Mouse (Mus musculus) thymus, adult 18-20 months (tissue): ENCODE data around the gene Mcts2.
"Not testable (repeated sequence)": the region's sequence is repeated elsewhere in the genome, so short reads cannot be mapped to it uniquely, and the experiment has no call there.

Experiments used
- DNase-seq, 2 experiments: peaks; one replicate each; pipeline ENCODE4 v3.0.0; 2022; ENCODE audit warnings: mixed read lengths in 2 of 2

The Mcts2 gene

DNA sequence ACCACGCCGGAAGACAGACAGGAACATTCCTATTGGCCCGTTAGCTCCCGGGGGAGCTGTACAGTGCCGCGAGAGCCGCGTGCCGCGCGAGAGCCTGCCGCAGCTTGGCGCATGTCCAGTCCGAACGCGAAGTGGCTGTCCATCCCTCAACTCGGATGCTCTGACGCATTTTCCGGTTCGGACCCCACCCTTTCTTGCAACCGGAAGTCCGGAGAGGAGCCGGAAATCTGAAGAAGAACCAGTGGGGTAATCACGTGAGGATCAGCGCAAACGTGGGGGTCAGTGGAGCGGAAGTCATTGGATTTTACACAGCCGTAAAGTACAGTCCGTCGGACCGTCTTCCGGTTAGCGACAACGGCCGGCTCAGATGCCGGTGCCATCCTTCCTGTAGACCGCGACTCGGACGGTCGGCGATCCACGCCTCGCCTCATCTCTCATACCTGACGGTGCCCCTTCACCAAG is at the start of gene Mcts2:
Mcts2 (plus strand) TSS at position 230 of the 462 bp plus-strand sequence.
- no peak for DNase-seq

DNA sequence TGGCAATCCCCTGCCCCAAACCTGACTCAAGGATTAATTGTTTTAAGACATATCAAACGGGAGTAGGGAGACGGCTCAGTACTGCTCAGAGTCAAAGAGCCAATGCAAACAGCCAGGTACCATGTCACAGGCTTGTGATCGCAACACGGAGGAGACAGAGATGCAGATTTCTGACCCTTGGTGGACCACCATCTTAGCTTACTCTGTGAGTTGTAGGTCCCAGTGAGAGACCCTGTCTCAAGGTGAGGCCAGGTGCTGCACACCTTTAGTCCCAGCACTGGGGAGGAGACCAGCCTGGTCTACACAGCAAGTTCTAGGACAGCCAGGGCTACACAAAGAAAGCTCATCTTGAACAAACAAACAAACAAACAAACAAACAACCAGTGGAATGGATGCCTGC is 49.5 kb upstream of the Mcts2 start:
- DNase-seq = no peak

DNA sequence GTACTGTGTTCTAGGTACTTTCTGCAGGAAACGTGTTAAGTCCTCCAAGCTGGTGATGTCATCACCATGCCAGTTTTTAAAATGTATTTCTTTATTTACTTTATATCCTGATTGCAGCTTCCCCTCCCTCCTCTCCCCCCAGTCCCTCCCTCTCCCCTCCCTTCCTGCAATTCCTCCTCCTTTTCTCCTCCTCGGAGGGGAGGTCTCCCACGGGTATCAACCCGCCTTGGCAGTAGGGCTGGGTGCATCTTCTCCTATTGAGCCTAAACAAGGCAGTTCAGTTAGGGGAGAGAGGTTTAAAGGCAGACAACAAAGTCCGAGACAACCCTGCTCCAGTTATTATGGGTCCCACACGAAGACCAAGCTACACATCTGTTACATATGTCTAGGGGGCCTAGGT is 48.0 kb upstream of the Mcts2 start:
- no peak for DNase-seq

DNA sequence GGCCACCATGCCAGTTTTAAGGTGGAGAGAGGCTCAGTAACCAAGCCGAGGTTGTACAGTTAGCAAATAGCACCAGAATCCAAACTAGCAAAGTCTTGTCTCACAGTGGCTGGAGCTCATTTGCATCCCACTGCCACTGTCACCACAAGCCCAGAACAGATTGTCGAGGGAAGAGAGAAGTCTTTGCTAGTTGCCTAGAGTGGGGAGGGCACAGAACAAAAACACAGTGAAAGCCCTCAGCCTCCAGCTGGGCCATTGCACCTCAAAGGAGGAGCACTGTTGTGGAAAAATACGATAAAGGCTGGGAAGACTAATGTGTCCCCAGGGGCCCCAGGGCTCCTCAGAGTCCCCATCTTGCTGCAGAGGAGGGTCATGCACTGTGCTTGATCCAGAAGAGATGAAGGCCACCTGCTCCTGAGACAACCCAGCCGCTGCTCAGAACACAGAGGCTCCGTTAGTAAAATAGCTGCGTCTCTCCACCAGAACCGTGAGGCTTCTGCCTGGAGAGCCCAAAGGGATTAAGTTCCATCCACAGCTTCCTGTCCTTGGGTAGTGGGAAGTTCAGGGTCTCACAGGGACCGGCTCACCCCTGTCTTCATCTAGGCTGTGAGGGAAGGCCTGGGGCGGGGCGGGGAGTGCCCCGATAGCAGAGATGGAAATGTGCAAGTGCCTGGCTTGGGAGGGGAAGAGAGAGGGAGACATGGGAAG is 47.3 kb upstream of the Mcts2 start:
- DNase-seq = no peak

DNA sequence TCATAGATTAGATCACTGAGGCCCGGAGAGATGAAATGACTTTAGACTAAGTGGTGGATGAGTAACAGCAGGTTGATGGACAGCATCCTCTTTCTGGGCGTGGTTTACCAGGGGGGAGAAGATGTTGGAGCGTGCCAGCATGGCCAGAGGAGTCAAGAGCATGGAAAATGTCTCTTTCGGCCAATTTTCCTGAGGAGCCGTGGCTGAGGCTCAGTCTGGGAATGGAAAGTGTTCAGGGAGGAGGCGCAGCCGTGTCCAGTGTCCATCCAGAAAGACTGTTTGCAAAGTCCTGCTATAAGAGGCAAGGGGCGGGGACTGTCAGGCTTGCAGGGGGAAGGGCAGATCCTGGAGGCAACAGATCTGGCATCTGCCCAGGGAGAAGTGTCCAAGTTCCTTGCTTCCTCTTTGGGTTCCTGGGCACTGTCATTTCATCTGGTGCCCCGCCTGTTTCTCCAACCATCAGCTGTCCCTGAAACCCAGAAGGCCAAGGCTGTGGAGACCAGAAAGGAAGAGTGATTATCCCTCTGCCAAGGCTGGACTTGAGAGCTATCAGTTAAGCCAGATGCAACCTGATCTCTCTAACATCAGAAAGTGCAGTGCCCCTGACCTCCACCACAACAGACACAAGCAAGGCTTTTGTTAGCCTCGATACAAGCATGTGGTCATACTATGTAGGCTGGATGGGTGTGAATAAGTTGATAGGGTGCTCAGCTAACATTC is 33.8 kb upstream of the Mcts2 start:
- DNase-seq = no peak

DNA sequence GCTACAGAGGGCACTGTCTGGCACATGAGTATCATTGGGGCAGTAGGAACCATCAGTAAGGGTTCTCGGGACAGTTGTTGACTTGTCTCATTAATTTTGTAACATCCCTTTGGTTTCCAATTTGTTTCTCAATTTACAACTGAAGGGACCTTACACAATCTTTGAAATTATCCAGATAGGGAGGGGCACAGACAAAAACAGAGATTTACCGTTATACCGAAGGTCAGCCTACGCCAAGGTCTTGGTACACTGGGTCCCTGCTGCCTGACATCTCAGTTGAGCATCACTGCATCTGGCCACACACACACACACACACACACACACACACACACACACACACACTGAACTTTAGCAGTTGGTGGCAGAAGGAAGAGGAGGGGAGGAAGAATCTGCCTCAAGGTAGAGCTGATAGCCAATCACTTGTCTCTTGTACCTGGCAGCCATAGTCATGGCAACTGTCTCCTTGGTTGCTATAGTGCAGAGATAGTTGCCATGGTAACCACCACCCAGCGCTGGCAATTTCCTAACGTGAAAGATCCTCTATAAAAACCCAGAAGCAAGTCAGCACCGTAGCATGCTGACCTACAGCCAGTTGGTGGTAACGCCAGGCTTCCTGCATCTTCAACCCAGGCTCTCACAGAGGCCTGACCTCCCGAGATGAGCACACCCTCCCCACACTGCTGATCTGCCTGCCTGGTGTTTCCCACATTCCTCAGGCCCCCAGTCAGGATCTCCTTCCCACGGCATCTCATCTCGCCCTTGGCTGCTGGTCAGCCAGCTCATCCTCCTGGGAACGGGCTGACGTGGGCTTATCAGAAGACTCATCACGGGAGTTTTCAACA is 32.7 kb upstream of the Mcts2 start:
- DNase-seq = no peak

DNA sequence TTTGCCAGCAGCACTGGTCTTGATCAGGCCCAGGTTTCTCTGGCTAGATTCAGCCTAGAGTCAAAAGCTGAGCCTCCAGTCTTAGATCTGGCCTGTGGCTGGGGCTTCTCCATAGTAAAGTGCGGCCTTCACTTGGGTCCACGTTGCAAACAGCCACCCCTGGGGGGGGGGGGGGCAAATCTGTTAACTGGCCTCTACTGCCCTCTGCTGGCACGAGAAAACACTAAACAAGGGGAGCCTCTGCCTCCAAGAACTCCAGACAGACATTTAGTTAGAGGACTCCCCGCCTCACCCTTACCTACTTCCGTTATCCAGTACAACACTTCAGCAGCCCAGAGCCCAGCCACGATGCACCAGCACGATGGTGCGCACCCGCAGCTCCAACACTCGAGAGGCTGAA is 29.4 kb upstream of the Mcts2 start:
- DNase-seq = no peak

DNA sequence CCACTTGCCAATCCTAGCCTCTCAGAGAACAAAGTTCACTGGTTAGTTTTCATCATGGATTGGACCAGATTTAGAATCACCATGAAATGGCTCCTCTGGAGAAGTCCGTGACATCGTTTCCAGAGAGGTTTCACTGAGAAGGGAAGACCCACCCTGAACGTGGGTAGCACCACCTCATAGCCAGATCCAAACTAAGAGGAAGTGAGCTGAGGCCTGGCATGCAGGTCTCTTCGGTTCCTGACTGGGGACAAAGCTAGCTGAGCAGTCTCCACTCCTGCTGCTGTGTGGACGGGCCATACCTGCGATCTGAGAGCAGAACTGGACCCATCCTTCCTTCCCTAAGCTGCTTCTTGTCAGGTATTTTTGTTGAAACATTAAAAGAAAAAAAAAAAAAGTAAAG is 25.7 kb upstream of the Mcts2 start:
- no peak for DNase-seq

DNA sequence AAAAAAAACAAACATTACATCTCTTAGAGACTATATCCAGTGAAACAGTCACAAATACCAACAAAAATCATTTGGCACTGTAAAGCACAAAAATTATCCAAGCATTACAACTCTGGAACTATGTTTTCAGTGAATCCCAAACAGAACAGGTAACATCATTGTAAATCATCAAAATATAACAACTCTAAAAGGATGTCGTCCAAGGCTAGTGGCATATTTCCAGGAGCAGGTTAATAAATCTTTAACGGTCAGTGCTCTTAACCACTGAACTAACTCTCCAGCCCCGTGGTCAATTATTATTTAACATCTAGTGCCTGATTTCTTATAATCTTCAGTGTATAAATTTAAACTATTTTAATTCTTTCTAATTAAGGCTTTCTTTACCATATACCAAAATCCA is 20.6 kb upstream of the Mcts2 start:
- DNase-seq = not testable (repeated sequence)

DNA sequence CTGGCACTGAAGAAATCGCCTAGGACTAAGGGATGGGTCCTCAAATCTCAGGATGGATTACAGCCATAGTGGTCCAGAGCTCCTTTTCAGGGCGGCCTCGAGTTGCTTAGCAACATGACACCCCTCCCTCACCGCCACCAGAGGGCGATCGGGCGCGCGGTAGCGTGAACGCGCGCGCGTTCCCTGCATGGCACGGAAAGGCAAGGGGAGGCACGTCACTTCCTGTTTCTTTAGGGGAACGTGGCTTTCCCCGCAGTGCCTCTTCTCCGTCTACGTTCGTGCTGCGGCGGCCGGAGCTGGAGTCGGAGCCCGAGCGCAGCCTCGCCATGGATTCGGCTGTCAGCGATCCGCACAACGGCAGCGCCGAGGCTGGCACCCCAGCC is 17.6 kb upstream of the Mcts2 start, which contains the start of gene H13:
H13 (plus strand) TSS at position 206 of the 383 bp plus-strand sequence.
- DNase-seq = peak; percentile 84

DNA sequence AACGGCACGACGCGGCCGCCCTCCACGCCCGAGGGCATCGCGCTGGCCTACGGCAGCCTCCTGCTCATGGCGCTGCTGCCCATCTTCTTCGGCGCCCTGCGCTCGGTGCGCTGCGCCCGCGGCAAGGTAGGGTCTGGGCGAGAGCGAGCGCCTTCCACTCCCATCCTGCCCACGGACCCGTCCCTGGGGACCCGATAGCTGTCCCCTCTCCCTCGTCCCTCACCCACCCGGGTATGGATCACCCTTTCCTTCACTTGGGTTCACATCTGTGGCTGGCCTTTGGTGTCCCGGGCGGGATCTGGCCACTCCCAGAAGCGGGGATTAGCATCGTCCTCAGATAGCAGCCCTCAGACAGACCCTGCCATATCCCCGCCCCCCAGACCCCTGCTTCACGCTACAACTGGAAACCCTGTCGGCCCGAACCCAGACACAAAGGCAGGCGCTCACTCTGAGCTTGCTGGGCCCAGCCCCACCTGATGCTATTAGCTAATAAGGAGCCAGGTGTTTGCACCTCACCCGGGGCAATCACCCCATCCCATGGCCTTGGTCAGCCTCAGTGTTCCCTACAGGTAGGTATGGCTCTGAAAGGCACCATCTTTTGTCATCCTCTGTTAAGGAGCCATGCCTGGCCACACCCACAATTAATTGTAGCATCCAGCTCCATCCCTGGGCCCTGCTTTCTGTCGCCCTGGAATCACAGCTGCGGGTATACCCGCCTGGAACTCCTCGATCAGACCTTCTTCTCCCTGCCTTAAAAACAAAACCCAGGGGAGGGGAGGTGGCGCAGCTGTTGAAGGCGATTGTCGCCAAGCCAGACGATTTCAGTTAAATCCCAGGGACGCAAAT is 17.0 kb upstream of the Mcts2 start:
- peak in 1 of 2 experiments; percentile 53 for DNase-seq

DNA sequence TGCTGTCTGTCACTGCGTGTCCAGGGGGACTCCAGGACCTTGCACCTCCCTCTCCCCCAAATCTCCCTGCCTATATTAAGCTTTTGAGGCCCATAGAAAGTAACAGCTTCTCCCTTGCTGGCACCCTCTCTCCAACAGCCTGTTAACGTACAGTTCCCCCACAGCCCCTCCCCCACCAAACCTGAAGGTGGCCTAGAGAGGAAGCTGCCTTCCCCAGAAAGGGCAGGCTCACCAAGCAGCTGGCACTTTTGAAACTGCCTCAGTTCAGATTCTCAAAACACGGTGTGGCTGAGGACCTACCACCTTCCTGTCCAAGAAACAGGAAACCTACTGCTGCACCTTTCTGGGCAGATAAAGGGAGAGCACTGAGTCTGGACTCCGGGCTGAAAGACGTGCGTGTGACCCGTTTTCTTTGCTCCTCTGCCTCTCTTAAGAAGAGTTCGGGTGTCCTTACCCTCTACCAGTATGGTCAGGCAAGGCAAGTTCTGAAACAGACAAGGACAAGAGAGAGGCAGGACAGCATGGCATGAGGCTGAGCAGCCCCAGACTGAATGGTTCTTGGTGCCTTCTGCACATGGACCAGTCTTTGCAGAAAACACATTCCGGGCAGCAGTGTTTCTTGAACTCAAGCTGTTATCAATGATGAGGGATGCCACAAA is 15.7 kb upstream of the Mcts2 start:
- peak; percentile 81 to 90 for DNase-seq

DNA sequence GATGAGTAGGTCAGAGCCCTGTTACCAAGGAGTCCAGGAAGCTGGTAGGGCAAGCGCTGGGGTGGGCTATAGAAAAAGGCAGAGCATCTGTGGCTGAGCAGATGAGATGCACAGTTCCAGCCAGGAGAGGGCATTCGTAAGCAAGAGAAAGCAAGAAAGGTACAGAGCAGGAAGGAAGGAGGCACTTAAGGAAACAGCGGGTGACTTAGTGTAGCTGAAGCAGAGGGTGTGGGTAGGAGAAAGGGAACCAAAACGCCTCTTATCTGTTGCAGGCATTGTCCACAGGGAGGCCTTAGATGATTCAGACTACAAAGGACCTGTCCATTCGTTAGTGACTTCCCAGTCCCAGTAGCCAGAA is 15.2 kb upstream of the Mcts2 start:
- peak; percentile 61 to 79 for DNase-seq

DNA sequence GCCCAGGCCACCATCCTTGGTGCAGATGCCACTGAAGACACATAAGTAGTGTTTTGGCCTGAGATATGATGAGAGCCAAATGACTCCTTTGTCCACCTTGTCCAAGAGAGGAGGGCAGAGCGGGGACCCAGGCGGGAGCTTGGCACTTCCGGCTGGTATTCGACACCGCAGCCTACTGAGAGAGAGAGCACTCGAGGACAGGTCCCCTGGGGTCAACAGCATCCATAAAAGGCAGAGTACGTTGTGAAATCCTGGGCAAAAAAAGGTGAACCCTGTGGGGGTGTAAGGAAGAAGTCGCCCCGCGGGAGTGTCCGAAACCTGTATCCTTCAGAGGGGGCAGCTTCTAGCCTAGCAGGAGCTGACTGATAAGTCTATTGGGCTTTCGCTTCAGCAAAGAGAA is 14.7 kb upstream of the Mcts2 start:
- DNase-seq = no peak

DNA sequence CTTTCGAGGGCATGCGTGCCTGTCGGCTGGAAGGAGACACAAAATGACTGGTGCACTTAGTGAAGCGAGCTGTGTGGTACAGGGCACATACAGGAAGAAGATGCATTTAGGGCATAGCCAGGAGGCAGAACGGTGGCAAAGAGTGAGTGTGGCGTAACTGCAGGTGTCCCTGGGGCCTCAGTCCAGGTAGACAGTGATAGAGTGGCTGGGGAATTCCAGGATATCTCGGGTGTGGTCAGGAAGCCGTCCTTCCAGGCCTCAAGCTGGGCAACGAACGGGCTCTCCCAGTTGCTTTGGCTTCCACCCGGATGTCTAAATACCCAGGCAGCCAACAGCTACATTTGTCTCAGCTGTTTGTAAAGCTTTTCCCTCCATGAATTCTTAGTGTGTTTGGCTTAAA is 12.7 kb upstream of the Mcts2 start:
- no peak for DNase-seq

DNA sequence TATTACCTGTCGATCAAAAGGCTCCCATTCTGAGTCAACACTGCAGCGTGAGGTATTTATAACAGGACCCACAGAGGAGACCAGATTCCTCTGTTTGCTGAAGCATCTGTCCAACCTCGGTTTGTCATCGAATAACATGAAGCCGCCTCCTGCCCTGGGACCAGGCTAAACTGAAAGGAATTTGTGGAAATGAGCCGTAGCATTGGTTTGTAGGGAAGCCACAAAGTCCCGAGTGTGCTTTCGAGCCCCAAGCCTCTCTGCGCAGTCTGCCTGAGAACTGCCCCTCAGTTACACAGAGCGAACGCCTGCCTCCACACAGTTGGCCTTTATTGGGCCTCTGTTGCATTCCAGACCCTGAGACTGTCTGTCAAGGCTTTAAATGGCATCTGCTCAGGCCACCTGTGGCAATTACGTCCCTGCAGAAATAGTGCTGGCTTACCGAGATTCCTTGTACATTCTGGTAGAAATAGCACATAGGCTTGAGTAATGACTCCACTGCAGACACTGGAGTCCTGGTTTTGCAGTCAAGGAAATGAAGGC is 11.5 kb upstream of the Mcts2 start:
- no peak for DNase-seq

DNA sequence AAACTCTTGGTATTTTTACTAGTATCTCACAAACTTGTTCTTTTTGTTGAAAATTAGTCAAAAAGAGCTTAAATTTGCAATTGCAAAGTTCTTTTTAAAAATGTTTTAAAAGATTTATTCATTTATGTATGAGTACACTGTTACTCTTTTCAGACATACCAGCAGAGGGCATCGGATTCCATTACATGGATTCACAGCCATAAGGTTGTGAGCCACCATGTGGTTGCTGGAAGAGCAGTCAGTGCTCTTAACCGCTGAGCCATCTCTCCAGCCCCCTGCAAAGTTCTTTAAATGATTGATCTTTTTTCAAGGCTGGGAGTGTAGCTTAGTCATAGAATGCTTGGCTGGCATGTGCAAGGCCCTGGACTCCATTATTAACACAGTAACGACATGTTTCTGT is 8.5 kb upstream of the Mcts2 start:
- no peak for DNase-seq

DNA sequence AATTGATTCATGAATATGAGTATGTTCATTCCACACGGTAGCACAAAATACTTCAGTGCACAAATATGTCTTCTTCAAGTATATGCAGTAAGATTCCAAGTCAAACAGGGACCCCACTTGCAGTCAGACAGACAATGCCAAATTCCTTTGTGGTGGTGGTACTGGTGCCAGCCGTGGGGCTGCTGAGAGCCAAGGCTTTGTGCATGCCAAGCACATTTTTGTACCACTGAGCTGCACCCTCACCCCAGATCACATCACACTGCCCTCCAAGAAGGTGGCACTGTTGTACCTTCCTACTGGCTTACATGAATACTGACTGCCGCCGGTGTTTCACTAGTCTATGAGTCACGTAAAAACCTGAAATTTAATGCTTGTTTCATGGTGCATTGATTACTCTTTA is 7.9 kb upstream of the Mcts2 start:
- DNase-seq = no peak

DNA sequence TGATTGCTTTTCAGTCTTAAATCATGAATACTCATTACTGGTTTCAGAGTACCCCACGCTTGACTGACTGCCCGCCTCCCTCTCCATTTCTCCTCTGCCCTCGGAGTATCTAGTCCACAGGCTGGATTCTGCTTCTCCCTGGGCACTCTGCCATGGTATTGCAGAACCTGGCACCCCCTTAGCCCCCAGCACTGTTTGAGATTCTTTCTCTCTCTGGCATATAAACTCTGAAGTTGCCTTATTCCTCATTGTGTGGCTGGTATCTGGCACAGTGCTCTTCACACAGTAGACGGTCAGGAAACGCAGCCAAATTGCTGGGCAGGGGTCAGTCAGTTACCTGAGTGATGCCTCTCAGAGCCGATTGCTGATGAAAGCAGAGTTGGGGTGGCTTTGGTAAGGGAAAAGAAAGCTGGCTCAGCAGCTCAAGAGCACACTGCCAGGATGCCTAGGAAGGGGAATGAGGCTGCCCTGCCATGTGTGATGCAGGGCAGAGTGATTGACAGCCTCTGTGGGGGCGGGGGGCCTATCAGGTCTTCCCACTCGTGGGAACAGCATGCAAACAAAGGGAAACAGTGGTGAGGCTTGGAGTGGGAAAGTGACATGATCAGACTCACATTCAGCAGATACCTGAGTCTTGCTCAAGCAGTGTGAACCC is 7.0 kb upstream of the Mcts2 start:
- DNase-seq = no peak

DNA sequence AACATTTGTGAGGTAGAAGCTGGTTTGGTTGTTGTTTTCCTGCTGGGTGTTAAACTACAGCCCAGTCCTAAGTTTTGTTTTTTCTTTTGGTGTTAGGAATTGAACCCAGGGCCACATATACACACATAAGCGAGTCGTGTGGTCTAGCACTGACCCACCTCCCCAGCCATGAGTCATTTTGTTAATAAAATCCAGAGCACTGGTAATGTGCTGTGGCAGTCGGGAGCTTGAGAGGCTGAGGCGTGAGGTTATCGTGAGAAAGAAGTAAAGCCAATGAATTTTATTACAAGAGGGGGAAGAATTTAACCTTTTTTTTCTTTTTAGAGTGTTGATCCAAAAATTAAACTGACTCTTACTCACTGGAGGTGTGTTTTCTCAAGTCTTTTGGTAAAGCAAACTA is 3.7 kb upstream of the Mcts2 start:
- no peak for DNase-seq

DNA sequence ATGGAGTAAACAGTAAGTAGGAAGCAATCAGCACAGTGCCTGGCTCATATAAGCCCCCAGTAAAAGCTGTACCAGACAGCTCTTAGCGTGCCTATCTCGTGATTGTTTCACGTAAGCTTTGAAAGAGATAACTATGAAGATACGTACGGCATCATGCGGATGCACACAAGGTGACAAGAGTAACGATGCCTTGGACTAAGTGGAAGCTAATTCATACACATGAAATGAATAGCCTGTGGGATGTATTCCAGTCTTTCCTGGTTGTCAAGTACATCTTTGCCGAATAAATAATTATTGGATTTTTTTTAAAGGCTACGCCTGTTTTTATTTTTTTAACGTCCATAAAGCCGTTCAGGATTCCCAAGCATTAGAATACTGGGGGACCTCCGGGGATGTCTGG is 436 bp upstream of the Mcts2 start:
- no peak for DNase-seq
